Mouse (Mus musculus): ENCODE results near the gene Nrf1.

Nrf1 gene

GRCm38 (mm10) chr6:30078938-30079529 lies 31.2 kb downstream of the Nrf1 start:
- in situ Hi-C loops (cut with MboI; ENCODE audit: low sequenced_read_pairs) = loop anchor here (25.0 kb wide), 1 partner anchor 283 kb away; no protein-coding TSS in a partner anchor

- in situ Hi-C loops (cut with MboI; ENCODE audit: low sequenced_read_pairs) = loop anchor here (25.0 kb wide), 1 partner anchor 281 kb away; no protein-coding TSS in a partner anchor
Measured at GRCm38 (mm10) chr6:30081339-30081738, 33.6 kb downstream of the Nrf1 start.

GRCm38 (mm10) chr6:30083307-30083706 lies 35.5 kb downstream of the Nrf1 start:
- in situ Hi-C loops (cut with MboI; ENCODE audit: low sequenced_read_pairs) = loop anchor here (25.0 kb wide), 1 partner anchor 279 kb away; no protein-coding TSS in a partner anchor

- in situ Hi-C loops (cut with MboI; ENCODE audit: low sequenced_read_pairs) = loop anchor here (25.0 kb wide), 1 partner anchor 277 kb away; no protein-coding TSS in a partner anchor
Measured at GRCm38 (mm10) chr6:30085351-30085750, 37.6 kb downstream of the Nrf1 start.

GRCm38 (mm10) chr6:30091221-30091620 lies 43.4 kb downstream of the Nrf1 start:
- in situ Hi-C loops (cut with MboI; ENCODE audit: low sequenced_read_pairs) = loop anchor here (5.0 to 25.0 kb wide), 2 partner anchors 116 to 271 kb away; no protein-coding TSS in a partner anchor

DNA sequence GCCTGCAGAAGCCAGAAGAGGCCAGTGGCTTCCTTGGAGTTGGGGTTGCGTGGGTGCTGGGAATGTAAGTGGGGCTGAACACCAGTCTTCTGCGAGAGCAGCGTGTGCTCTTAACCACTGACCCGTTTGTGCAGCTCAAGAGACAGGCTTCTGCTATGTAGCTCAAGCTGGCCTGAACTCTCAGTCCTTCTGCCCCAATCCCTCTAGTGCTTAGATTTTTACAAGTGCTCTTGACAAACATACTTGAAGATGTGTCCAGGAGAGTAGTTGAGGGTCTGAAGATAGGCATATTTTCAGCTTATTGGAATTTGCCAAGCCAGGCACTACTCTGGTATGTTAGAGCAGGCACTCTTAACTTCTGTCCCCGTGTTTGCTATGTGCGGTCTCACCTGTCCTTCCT lies 45.0 kb downstream of the Nrf1 start:
- in situ Hi-C loops (cut with MboI; ENCODE audit: low sequenced_read_pairs) = loop anchor here (5.0 to 25.0 kb wide), 2 partner anchors 114 to 269 kb away; no protein-coding TSS in a partner anchor

- in situ Hi-C loops (cut with MboI; ENCODE audit: low sequenced_read_pairs) = no loop called here
Measured at GRCm38 (mm10) chr6:30101773-30102415, 54.1 kb downstream of the Nrf1 start.

DNA sequence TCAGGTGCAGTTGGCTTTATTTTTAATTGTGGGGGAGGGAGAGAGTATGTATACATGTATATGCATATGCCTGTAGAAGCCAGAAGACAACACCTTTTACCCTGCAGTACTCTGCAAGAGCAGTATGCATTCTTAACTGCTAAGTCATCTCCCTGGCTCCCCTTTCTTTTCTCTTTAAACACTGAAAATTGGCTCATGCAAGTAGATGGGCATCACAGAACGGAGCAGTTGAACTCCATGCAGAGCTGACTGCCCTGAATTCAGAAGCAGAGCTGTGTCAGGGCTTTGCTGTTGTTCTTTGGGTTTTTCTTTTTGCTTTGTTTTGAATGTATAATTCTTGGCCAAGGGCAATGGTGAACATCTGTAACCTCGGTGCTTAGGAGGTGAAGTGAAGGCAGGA lies 58.3 kb downstream of the Nrf1 start:
- in situ Hi-C loops (cut with MboI; ENCODE audit: low sequenced_read_pairs) = no loop called here

- in situ Hi-C loops (cut with MboI; ENCODE audit: low sequenced_read_pairs) = no loop called here
Measured at GRCm38 (mm10) chr6:30107456-30107855, 59.7 kb downstream of the Nrf1 start.

GRCm38 (mm10) chr6:30109820-30110502 lies 62.2 kb downstream of the Nrf1 start:
- in situ Hi-C loops (cut with MboI; ENCODE audit: low sequenced_read_pairs) = no loop called here

DNA sequence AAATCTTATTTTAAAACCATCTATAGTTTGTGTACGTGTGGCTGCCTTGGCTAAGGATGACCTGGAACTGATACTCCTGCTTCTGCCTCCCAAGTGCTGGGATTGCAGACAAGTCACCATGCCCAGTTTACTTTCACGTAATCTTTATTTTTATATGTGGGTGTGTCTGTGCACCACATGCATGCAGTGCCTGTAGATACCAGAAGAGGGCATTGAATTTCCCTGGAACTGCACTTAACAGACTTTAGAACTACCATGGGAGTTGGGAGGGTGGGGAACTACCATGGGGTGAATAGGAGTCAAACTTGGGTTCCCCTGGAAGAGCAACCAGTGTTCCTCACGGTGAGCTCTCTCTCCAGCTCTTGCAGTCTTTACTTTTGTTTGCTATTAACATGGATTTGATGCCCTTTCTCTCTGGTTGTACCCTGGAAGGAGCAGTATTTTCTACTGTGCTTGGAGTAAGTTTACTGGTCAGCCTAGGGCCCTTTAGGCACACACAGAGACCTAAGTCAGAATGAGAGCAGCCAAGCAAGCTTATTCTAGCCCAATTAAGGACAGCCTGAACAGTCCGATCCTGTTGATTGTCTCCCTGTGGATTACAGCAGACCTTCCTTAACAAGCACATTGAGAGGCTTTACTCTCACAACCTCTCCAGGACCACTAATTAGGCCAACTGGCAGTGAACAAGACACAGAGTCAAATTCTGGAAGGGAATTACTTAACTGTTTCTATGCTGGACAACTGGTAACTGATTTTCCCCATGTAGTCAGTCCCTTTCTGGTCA lies 64.8 kb downstream of the Nrf1 start:
- in situ Hi-C loops (cut with MboI; ENCODE audit: low sequenced_read_pairs) = no loop called here

- in situ Hi-C loops (cut with MboI; ENCODE audit: low sequenced_read_pairs) = no loop called here
Measured at GRCm38 (mm10) chr6:30114101-30114500, 66.3 kb downstream of the Nrf1 start.

GRCm38 (mm10) chr6:30121152-30121551 lies 73.4 kb downstream of the Nrf1 start:
- in situ Hi-C loops (cut with MboI; ENCODE audit: low sequenced_read_pairs) = no loop called here

- in situ Hi-C loops (cut with MboI; ENCODE audit: low sequenced_read_pairs) = no loop called here
Measured at GRCm38 (mm10) chr6:30121600-30121999, 73.8 kb downstream of the Nrf1 start.

DNA sequence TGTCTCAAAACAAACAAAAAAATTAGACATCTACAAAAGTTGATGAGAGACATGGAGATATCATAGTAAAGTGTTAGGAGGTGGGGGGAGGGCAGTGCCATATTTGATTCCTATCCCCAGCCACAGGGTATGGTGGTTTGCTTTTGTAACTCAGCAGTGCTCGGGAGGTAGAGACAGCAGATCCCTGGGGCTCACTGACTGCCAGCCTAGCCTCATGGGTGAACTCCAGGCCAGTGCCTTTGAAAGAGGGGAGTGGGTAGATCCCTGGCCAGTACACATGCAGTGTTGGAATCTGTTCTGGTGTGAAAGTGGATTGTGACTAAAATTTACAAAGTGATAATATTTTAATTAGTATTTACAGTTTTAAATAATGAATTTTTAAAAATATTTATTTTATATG lies 75.6 kb downstream of the Nrf1 start:
- in situ Hi-C loops (cut with MboI; ENCODE audit: low sequenced_read_pairs) = no loop called here

- in situ Hi-C loops (cut with MboI; ENCODE audit: low sequenced_read_pairs) = no loop called here
Measured at GRCm38 (mm10) chr6:30126060-30126459, 78.3 kb downstream of the Nrf1 start.

- in situ Hi-C loops (cut with MboI; ENCODE audit: low sequenced_read_pairs) = no loop called here
Measured at GRCm38 (mm10) chr6:30126766-30127165, 79.0 kb downstream of the Nrf1 start.

DNA sequence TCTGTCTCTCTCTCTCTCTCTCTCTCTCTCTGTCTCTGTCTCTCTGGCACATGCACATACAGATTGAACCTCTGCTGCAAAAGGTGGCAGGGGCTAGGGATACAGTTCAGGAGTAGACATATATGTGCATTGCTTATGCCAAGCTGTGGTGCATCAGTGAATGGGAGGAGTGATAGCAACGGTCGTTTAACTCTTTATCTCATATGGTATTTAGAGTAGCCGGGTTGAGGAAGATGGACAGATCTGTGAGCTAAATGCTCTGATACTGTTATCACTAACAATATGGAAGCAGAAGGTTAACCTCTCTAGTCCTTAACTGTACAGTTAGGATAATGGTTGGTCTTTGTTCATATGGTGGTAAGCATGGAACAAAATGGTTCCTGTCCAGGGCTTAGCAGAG lies 84.6 kb downstream of the Nrf1 start:
- in situ Hi-C loops (cut with MboI; ENCODE audit: low sequenced_read_pairs) = no loop called here

DNA sequence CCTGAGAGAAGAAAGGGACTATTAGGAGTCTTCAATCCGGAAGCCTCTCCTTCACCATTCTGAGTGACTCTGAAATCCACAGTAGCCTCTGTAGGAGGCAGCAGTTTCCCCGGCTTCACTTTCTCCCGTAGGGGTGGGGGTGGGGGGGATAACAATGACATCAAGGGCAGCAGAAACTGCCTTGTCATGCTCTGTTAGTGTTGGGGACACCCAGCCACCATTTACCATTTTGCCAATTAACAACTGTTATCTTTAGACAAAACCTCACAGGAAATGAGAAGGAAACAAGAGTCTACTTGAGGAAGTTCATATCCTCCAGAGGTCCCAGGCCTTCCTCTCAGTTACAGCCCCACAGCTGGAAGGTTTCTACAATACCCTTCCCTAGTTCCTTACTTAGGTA lies 87.8 kb downstream of the Nrf1 start:
- in situ Hi-C loops (cut with MboI; ENCODE audit: low sequenced_read_pairs) = no loop called here

- in situ Hi-C loops (cut with MboI; ENCODE audit: low sequenced_read_pairs) = no loop called here
Measured at GRCm38 (mm10) chr6:30137227-30137626, 89.4 kb downstream of the Nrf1 start.
